Mouse (Mus musculus) bone marrow, adult 2 months (tissue): Measurements from ENCODE around the gene Kdr. TPM values are rescaled to one million over a fixed set of nuclear protein-coding genes. Genes with fewer than 3 reads are reported as not detected.
"Not testable (repeated sequence)": the region's sequence is repeated elsewhere in the genome, so short reads cannot be mapped to it uniquely, and the experiment has no call there.

Source experiments
- H3K27ac ChIP-seq: fragments of 200-500 bp; 2 replicates; pipeline ENCODE4 v1.5.1; 2012; ENCODE audit warnings: low read depth, mild to moderate bottlenecking, control low read depth, inconsistent platforms, low read length; ENCODE audit not compliant: control insufficient read depth, poor library complexity, insufficient read depth
- H3K4me1 ChIP-seq: fragments of 200-500 bp; 2 replicates; pipeline ENCODE4 v1.6.1; 2011; ENCODE audit warnings: low read length; ENCODE audit not compliant: control insufficient read depth, insufficient read depth
- H3K4me3 ChIP-seq: fragments of 200-500 bp; replicated peaks from 2 replicates; pipeline ENCODE3; 2011; ENCODE audit warnings: mild to moderate bottlenecking, low read depth, low read length, control low read depth; ENCODE audit not compliant: control insufficient read depth
- CTCF ChIP-seq: fragments of 200-500 bp; IDR thresholded peaks from 2 replicates; pipeline ENCODE4 v1.5.1; 2011; ENCODE audit warnings: low read length, control low read depth; ENCODE audit not compliant: control insufficient read depth, insufficient read depth
- POLR2A ChIP-seq: fragments of 200-500 bp; IDR thresholded peaks from 2 replicates; pipeline ENCODE4 v1.6.1; 2011; ENCODE audit warnings: low read depth, mild to moderate bottlenecking, control low read depth, low read length, borderline replicate concordance; ENCODE audit not compliant: control insufficient read depth
- WGBS: fragments of 180-500 bp; shearing (Covaris S2); methylation state at CpG from one replicate; pipeline ENCODE4 v1.1.7; 2018; 5-methylcytosine and 5-hydroxymethylcytosine counted together
- polyA plus RNA-seq: library from polyadenylated mRNA; stranded (reverse); fragments of >200 nt; gene quantifications from 2 replicates; pipeline ENCODE4 v1.2.4, GENCODE M21; 2011; ENCODE audit warnings: low replicate concordance; ENCODE audit not compliant: missing spikeins, insufficient read depth, insufficient read length

Gene Kdr
- polyA plus RNA-seq, 1 experiment, result 4.2 TPM

GRCm38 (mm10) chr5:75936223-75936622, 42.0 kb downstream of the Kdr start:
- no peak overlapping the region for H3K27ac ChIP-seq
- WGBS, result 42% methylated on average over 6 of the region's 6 CpGs
- H3K4me1 ChIP-seq, result no peaks in the 10 kb centered on the region; the same call in 1 of the 2 replicates
- TF ChIP-seq POLR2A (no peak), CTCF (no peak)
- no peak overlapping the region for H3K4me3 ChIP-seq

- Histone ChIP-seq H3K27ac (no peak overlapping the region), H3K4me1 (no peaks in the 10 kb centered on the region; the same call in 1 of the 2 replicates), H3K4me3 (no peak overlapping the region)
- 77% methylated on average over 8 of the region's 8 CpGs for WGBS
- TF ChIP-seq CTCF, result no peak
These were observed 43.0 kb downstream of the Kdr start for GRCm38 (mm10) chr5:75935225-75935624.

- Histone ChIP-seq H3K4me1 (no peaks in the 10 kb centered on the region; the same call in 1 of the 2 replicates), H3K27ac (no peak overlapping the region), H3K4me3 (no peak overlapping the region)
- TF ChIP-seq POLR2A, result no peak
- no peak for TF ChIP-seq CTCF
- WGBS, result 78% methylated on average over 10 of the region's 10 CpGs
These were observed 44.1 kb downstream of the Kdr start for GRCm38 (mm10) chr5:75934201-75934600.

- Histone ChIP-seq H3K27ac (no peak overlapping the region), H3K4me1 (no peaks in the 10 kb centered on the region; the same call in 1 of the 2 replicates), H3K4me3 (peak overlapping the region; percentile 10)
- 2% methylated on average over 20 of the region's 20 CpGs for WGBS
- no peak for TF ChIP-seq POLR2A
- TF ChIP-seq CTCF, result no peak
These were observed 44.7 kb downstream of the Kdr start for GRCm38 (mm10) chr5:75933521-75934044.

- 91% methylated on average over 4 of the region's 4 CpGs for WGBS
- not testable (repeated sequence) for H3K4me1 ChIP-seq, H3K4me3 ChIP-seq, H3K27ac ChIP-seq
These were observed 46.8 kb downstream of the Kdr start for GRCm38 (mm10) chr5:75931458-75931857.

GRCm38 (mm10) chr5:75929960-75930359, 48.3 kb downstream of the Kdr start:
- no peaks in the 10 kb centered on the region; the same call in 1 of the 2 replicates for H3K4me1 ChIP-seq
- no peak overlapping the region for H3K27ac ChIP-seq
- 59% methylated on average over 7 of the region's 7 CpGs for WGBS
- no peak overlapping the region for H3K4me3 ChIP-seq
- no peak for TF ChIP-seq POLR2A
- no peak for TF ChIP-seq CTCF

GRCm38 (mm10) chr5:75922677-75923076, 55.6 kb downstream of the Kdr start:
- Histone ChIP-seq H3K4me3 (no peak overlapping the region), H3K4me1 (no peaks in the 10 kb centered on the region), H3K27ac (no peak overlapping the region)
- no peak for TF ChIP-seq POLR2A
- no peak for TF ChIP-seq CTCF
- WGBS, result 79% methylated on average over 6 of the region's 6 CpGs

GRCm38 (mm10) chr5:75921730-75922387, 56.4 kb downstream of the Kdr start:
- TF ChIP-seq CTCF, result no peak
- TF ChIP-seq POLR2A, result no peak
- H3K4me3 ChIP-seq, result no peak overlapping the region

GRCm38 (mm10) chr5:75919601-75920000, 58.7 kb downstream of the Kdr start:
- 90% methylated on average over 7 of the region's 7 CpGs for WGBS
- H3K27ac ChIP-seq, result no peak overlapping the region
- no peaks in the 10 kb centered on the region for H3K4me1 ChIP-seq
- no peak overlapping the region for H3K4me3 ChIP-seq
- TF ChIP-seq POLR2A (no peak), CTCF (no peak)

More at GRCm38 (mm10) chr5:75921730-75922387, 56.4 kb downstream of the Kdr start:
- H3K27ac ChIP-seq, result no peak overlapping the region
- no peaks in the 10 kb centered on the region for H3K4me1 ChIP-seq
- WGBS, result 37% methylated on average over 12 of the region's 12 CpGs
